Mouse (Mus musculus): ENCODE measurements at regions not wholly inside any gene's neighbourhood (a gene's known extent, or its start where the extent isn't known, plus 50 kb on each side); places are given as distances from the start of the nearest gene placed in this dataset.
"Not testable (repeated sequence)": the region's sequence is repeated elsewhere in the genome, so short reads cannot be mapped to it uniquely, and the experiment has no call there.

GRCm38 (mm10) chrX:99732526-99732925 is 88.3 kb upstream of the Tmem28 start:
- DNase-seq (ENCODE audit: low spot score), result no peak

GRCm38 (mm10) chrX:99725101-99725500 is 95.7 kb upstream of the Tmem28 start:
- peak; percentile 15 for DNase-seq (ENCODE audit: low spot score)

- no peak for DNase-seq (ENCODE audit: low spot score)
Measured at GRCm38 (mm10) chrX:99695366-99695765, 125.5 kb upstream of the Tmem28 start.

- DNase-seq (ENCODE audit: low spot score), result peak; percentile 0
Measured at GRCm38 (mm10) chrX:99690971-99691370, 129.8 kb upstream of the Tmem28 start.

- no peak for DNase-seq (ENCODE audit: low spot score)
Measured at GRCm38 (mm10) chrX:99689761-99690160, 131.1 kb upstream of the Tmem28 start.

GRCm38 (mm10) chrX:99682491-99682890 is 138.3 kb upstream of the Tmem28 start:
- not testable (repeated sequence) for DNase-seq (ENCODE audit: low spot score)

- DNase-seq (ENCODE audit: low spot score), result no peak
Measured at GRCm38 (mm10) chrX:99667596-99667995, 153.2 kb upstream of the Tmem28 start.

- no peak for DNase-seq (ENCODE audit: low spot score)
Measured at GRCm38 (mm10) chrX:99662566-99662965, 158.3 kb upstream of the Tmem28 start.

GRCm38 (mm10) chrX:99659496-99660140 is 161.2 kb upstream of the Tmem28 start:
- DNase-seq (ENCODE audit: low spot score), result no peak

GRCm38 (mm10) chrX:99657790-99658451 is 162.9 kb upstream of the Tmem28 start:
- DNase-seq (ENCODE audit: low spot score), result peak; percentile 1

- DNase-seq (ENCODE audit: low spot score), result no peak
Measured at GRCm38 (mm10) chrX:99656988-99657387, 163.8 kb upstream of the Tmem28 start.

- DNase-seq (ENCODE audit: low spot score), result no peak
Measured at GRCm38 (mm10) chrX:99632211-99632775, 161.2 kb upstream of the Pja1 start.

- no peak for DNase-seq (ENCODE audit: low spot score)
Measured at GRCm38 (mm10) chrX:99624515-99625179, 153.6 kb upstream of the Pja1 start.

GRCm38 (mm10) chrX:99612130-99612759 is 141.2 kb upstream of the Pja1 start:
- no peak for DNase-seq (ENCODE audit: low spot score)

GRCm38 (mm10) chrX:99610096-99610495 is 139.0 kb upstream of the Pja1 start:
- DNase-seq (ENCODE audit: low spot score), result no peak

- no peak for DNase-seq (ENCODE audit: low spot score)
Measured at GRCm38 (mm10) chrX:99609591-99609990, 138.5 kb upstream of the Pja1 start.

GRCm38 (mm10) chrX:99608284-99608692 is 137.2 kb upstream of the Pja1 start:
- DNase-seq (ENCODE audit: low spot score), result no peak

- DNase-seq (ENCODE audit: low spot score), result no peak
Measured at GRCm38 (mm10) chrX:99605084-99605824, 134.2 kb upstream of the Pja1 start.

GRCm38 (mm10) chrX:99603714-99604113 is 132.6 kb upstream of the Pja1 start:
- no peak for DNase-seq (ENCODE audit: low spot score)

- DNase-seq (ENCODE audit: low spot score), result no peak
Measured at GRCm38 (mm10) chrX:99602268-99602885, 131.3 kb upstream of the Pja1 start.

- no peak for DNase-seq (ENCODE audit: low spot score)
Measured at GRCm38 (mm10) chrX:99595493-99595892, 124.4 kb upstream of the Pja1 start.
